Mouse (Mus musculus) naive thymus-derived CD4-positive, alpha-beta T cell, adult 2 months (primary cell): ENCODE data around the gene Mvk.

ENCODE experiments used
- DNase-seq: peaks from one replicate; pipeline ENCODE4 v3.0.0-alpha.2; 2011; ENCODE audit warnings: low read depth

The Mvk gene

GRCm38 (mm10) chr5:114456995-114457605 is 13.0 kb downstream of the Mvk start:
- DNase-seq, result no peak

GRCm38 (mm10) chr5:114461238-114461637 is 17.2 kb downstream of the Mvk start:
- DNase-seq, result peak; percentile 89

DNA sequence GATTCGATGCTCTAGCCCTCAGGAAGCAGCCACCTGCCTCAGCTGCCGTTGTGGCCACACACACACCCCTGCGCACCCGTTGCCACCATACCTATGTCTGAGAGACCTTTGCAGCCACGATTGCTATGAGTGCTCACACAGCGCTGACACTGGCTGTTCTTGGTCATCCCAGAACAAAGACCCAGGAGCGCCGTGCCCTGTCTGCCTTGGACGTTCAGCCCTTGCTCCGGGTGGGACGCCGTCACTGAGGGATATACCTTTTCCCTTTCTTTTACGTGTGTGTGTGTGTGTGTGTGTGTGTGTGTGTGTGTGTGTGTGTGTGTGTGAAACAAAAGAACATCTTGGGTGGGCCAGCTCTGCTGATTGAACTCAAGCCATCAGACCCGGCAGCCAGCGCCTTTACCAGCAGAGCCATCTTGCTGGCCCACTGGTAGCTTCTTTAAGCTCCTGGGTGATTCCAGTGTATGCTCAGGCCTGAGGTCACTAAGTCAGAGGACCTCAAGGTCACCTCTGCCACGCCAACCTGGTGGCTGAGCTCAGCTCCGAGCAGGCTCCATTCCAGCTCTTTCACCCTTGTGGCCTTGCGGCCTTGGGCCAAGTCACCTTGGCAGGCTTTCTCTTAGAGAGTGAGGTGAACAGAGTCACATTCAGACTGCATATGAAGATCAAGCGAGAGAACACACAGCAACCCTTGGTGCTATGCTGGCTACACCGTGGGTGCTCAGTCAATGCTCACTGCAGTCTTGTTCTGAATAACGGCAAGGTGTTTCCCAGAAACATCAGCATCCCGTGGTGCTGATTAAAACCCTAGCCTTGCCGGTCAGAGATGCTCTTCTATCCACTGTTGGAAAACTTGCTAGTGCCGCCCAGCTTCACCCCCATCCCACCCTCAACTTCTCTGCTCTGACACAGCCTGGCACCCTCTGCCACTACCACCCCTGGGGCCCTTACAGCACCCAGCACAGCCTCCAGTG is 18.3 kb downstream of the Mvk start:
- DNase-seq, result no peak

- no peak for DNase-seq
Observed at GRCm38 (mm10) chr5:114464561-114464960, 20.5 kb downstream of the Mvk start.

- DNase-seq, result no peak
Observed at GRCm38 (mm10) chr5:114465641-114466040, 21.6 kb downstream of the Mvk start.

- no peak for DNase-seq
Observed at GRCm38 (mm10) chr5:114467019-114467418, 22.9 kb downstream of the Mvk start.

DNA sequence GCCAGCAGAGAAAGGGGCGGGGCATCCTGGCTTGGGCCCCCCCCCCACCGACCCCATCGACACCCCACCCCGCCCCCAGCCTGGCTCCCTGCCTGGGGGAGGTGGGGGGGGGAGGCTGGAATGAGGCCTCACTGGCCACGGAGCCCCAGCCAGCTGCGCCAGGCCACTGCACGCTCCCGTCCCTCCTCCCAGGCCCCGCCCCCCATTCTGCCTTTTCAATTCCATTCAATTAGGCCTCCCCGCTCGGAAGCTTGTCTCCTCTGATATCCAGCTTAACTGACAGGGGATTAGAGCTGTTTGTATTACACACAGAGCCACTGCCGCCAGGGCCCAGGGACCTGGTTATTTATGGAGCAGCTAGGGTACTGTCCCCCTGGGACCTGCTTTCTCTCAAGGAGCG is 23.4 kb downstream of the Mvk start:
- no peak for DNase-seq

DNA sequence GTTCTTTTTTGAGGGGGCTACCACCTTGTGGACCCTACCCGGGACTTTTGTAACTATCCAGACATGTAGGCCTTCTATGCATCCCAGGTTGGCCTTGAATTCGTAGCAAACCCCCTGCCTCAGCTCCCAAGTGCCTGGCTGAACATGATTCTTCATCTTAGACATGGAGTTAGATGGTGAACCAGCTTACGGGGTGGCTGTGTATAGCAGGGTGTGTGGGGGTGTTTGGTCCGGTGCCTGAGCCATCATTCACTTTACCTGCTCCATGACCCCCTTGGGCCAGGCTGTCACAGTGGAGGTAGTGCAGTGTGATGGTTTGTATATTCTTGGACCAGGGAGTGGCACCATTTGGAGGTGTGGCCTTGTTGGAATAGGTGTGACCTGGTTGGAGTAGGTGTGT is 23.9 kb downstream of the Mvk start:
- no peak for DNase-seq

DNA sequence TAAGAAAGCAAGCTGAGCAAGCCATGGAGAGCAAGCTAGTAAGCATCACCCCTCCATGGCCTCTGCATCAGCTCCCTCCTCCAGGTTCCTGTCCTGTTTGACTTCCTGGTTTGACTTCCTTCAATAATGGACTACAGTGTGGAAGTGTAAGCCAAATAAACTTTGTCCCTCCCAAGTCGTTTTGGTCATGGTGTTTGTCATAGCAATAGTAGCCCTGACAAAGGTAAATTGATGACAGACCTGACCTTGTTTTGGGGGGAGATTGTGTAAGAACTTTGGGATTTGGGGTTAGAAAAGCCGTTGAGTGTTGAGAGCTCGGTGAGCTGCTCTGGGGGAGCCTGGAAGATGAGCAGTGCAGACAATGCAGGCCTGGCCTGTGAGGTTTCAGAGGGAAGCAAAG is 26.3 kb downstream of the Mvk start:
- DNase-seq, result no peak

DNA sequence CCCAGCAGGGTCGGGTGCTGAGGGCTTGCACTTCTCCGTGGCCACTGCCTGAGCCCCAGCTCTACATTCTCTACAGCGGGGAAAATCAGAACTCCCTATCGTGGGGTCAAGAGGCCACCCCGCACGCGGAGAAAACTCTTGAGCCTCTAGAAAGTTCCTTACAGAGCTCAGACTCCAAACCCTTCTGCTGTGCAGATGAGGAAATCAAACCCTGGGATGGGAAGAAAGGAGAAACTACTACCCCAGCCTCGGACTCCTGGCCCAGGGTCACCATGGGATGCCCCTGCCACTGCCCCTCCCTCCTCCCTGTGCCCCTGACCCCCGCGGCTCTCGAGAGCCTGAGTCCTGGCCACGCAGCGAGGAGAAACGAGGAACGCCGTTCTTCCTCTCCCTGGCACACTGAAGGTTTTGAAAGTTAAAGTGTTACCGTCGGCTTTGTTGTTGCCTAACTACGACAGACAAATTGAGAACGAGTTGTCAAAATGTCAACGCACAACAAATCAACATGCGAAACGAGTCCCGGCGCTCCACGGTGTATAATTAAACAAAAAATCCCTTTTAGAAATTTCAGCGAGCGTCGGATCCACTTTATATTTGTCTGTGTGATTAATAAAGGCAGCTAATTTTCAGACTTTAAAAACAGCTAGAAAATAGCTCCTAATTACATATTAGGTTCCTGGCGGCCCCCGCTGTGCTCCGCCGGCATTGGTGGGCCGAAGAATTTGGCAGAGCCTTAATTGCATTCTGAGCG is 30.8 kb downstream of the Mvk start:
- DNase-seq, result no peak

DNA sequence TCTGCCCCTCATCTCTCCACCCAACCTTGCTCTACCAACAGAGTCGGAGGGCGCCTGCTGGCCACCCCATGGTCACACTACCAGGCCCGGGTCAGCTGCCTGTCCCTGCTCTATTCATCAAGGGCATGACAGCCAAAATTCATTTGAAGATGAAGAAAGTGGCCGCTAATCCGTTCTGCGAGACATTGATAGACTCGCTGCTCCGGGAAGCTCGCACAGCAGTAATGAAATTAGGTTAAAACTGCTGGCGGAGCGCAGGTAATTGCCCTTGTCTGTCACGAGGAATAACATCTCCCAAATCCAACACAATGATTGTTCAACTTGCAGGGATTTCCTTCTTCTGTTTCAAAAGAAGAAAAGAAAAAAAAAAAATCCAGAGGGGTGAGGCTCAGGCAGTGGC is 34.2 kb downstream of the Mvk start:
- DNase-seq, result no peak

GRCm38 (mm10) chr5:114482587-114483011 is 38.5 kb downstream of the Mvk start:
- DNase-seq, result peak; percentile 57

GRCm38 (mm10) chr5:114485685-114486084 is 41.6 kb downstream of the Mvk start:
- DNase-seq, result no peak

DNA sequence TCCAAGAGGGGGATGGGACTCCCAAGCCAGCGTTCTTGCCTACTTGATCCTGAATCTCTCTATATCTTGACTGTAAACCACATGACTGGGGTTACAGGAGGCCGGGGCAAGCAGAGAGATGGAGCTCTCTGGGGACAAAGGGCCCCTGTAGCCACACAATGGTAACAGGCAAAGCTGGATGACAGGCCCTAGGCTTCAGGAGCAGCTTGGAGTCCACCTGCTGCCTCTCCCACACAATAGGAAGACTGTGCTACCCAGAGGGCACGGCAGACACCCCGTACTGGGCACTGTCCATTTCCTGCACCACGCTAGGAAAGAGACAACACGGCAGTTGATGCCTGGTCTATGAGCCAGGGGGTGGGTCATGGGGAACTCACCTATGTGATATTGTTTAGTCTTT is 45.5 kb downstream of the Mvk start:
- no peak for DNase-seq

- DNase-seq, result no peak
Observed at GRCm38 (mm10) chr5:114490241-114490640, 46.2 kb downstream of the Mvk start.

DNA sequence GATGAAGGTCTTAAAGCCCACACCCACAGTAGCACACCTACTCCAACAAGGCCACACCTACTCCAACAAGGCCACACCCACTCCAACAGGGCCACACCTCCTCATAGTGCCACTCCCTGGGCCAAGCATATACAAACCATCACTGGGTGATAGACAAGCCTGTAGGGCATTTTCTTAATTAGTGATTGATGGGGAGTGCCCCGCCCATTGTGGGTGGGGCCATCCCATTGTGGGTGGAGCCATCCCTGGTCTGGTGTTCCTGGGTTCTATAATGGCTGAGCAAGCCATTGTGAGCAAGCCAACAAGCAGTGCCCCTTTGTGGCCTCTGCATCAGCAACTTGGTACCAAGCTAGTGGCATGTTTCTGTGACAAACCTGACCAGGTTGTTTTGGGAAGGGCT is 50.7 kb downstream of the Mvk start:
- no peak for DNase-seq

DNA sequence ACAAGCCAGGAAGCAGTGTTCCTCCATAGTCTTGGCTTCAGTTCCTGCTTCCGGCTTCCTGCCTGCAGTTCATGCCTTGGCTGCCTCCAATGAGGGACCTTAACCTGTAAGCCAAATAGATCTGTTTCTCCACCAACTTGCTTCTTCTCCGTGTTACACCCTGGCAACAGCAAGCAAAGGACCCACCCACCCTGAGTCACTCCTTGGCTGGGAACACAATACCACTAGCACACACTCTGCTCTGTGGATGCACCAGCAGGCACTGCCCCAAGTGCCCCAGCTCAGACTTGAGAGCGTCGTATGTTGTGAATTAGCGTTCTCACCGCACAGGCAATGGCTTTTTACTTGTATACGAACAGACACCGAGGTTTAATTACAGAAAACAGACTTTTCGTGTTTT is 57.2 kb downstream of the Mvk start:
- DNase-seq, result no peak

DNA sequence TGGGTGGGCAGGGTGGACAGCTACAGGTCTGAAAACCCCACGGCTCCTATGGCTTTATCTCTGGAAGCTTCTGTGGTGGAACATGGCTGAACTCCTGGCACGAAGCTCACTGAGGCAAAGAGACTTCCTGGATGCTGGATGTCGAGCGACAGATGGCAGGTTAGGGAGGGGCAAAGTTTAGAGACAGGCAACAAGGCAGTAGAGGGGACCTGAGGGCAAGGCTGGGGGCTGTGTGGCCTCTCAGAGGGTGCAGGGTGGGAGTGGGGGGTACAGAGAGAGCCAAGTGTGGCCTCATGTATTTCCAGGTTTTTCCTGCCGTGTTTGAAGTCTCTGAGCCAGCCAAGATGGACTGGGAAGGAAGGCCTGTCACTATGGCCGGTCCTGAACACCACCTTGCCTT is 60.8 kb downstream of the Mvk start:
- peak; percentile 60 for DNase-seq

GRCm38 (mm10) chr5:114505260-114506085 is 61.4 kb downstream of the Mvk start:
- peak; percentile 84 for DNase-seq

GRCm38 (mm10) chr5:114507394-114507793 is 63.3 kb downstream of the Mvk start:
- DNase-seq, result no peak

GRCm38 (mm10) chr5:114507964-114508363 is 63.9 kb downstream of the Mvk start:
- no peak for DNase-seq

GRCm38 (mm10) chr5:114509461-114509860 is 65.4 kb downstream of the Mvk start:
- no peak for DNase-seq
